Mouse (Mus musculus): ENCODE measurements at regions not wholly inside any gene's neighbourhood (a gene's known extent, or its start where the extent isn't known, plus 50 kb on each side); places are given as distances from the start of the nearest gene placed in this dataset.

DNA sequence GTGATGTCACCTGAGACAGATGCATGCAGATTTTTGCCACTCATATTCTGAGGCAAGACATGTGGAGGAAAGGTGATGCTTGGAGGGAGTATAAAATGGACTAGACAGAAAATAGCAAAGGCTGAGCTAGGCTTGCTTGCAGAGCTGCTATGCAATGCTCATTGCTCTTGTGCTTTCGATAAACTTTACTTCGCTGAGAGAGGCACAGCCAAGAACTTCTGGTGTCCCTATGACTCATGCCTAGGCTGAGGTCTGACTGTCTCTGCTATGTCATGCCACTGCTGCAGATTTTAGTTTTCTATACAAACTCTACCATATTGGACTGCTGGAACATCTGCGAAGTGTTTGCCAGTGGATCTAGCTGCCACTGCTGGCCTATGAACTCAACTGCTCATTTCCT, 687.5 kb upstream of the Pou3f3 start:
- DNase-seq (ENCODE audit: low spot score in 2 of 2): no peak

DNA sequence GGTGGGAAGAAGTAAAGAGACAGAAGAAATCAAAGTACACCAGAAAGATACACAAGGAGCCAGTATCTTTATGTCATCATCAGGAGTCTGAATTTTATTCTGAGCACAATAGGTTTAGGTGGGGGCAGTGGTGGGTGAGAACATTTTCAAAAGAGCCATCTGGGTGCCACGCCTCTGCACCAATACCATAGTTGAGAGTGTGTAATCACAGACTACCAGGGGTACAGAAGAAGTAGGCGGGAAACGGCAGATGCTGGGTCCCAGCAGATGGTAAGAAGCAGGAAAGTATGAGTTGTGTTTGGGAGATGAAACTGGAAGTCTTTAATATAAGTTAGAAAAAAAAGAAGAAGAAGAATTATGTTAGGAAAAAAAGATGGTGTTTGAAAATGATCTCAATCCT, 682.7 kb upstream of the Pou3f3 start:
- no peak for DNase-seq (ENCODE audit: low spot score in 2 of 2)

DNA sequence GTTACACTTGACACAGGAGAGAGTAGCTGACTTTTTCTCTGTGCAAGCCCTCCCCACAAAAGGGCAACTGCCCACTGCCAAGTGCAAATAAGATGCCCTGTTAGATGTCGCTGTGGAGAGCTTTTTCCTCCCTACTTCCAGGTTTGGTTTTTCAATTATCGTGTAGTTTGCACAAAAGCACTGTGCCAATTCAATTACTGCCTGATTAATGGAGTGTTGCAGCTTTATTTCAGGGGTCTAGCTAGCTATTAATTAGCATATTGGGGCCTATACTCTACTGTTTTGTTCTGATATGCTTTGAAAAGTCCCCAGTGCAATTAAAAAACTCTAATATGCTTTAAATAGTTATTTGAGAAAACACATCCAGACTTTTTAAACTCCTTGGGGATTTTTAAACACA, 676.6 kb upstream of the Pou3f3 start:
- DNase-seq (ENCODE audit: low spot score in 2 of 2): no peak

DNA sequence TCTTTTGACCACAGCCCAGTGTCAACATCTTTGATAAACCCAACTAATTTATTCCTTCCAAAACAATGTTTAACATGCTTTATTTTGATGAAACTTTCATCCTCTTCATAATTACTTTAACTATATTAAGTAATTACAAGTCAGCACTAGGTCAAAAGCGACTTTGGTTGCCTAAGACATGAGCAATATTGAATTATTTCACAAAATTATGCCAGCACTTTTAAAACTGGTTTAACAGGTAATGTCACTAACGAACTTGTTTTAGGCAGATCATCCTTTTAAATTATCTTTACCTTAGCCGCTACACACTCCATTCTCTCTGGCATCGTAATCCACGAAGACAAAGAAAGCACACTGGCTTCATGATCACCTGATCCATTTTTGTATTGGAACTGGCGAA, 669.8 kb upstream of the Pou3f3 start:
- DNase-seq (ENCODE audit: low spot score in 2 of 2): no peak

DNA sequence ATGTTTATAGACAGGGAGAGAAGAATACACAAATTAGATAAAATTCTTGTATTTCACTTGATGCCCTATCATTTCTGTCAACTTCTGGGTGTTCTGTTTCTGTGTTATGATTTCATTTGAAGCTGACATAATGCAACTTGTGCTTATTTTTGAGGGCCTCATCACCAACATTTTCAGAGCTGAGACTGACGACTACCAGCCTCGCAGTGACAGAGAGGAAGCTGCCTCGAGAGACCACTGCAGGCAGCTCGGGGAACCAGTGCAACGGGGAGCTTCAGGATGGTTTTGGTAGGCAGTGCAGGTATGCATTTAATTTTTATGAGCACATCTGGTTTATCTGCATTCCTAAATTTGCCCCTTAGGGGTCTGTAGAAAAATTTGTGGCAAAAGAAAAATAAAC, 669.1 kb upstream of the Pou3f3 start:
- DNase-seq (ENCODE audit: low spot score in 2 of 2): no peak

DNA sequence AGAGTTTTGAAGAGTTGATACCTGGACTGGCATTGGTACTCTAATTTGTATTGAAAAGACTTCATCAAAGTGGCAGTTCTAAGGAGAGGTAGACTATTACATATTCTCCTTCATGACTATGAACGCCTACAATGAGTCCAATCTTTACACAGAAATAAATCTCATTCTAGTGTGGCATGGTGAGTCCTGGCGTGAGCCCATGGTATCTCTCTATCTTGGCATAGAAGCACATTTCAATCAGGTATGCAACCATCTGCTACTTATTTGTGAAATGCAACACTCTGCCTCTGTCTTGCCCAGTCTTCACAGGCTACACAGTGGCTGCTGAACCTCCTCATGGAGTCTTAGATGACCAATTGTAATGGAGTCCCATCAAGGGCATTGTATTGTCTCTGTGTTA, 661.8 kb upstream of the Pou3f3 start:
- DNase-seq (ENCODE audit: low spot score in 2 of 2): no peak

DNA sequence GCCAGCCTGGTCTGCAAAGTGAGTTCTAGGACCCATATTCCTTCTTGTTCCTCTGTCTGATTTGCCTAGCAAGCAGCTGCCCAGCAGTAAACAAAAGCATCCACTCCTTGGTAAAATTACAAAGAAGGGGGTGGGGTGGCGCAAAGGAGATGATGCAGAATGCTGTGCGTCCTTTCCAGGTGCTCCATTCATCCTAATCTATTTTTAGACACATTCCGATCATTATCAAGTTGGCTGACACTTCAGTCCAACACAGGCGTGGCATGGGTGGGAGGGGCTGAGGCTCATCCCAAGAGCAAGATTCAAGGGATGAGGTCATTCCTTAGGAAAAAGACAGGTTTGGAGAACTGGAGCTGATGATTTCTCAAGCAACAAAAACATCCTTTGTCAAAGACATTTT, 660.2 kb upstream of the Pou3f3 start:
- DNase-seq (ENCODE audit: low spot score in 2 of 2): no peak

DNA sequence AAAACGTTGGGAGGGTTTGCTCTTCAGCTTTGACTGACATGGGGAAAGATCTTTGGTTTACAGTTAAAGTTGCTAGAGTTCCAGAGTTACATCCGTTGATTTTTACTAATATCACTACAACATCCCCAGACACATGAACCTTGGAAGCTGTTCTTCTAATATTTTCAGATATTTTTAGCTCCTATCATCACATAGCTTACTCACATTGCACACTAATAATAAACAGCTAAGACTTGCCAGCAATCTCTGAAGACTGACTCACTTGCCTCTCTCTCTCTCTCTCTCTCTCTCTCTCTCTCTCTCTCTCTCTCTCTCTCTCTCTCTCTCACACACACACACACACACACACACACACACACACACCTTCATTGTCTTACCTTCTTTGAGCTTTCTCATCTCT, 654.0 kb upstream of the Pou3f3 start:
- no peak for DNase-seq (ENCODE audit: low spot score in 2 of 2)

DNA sequence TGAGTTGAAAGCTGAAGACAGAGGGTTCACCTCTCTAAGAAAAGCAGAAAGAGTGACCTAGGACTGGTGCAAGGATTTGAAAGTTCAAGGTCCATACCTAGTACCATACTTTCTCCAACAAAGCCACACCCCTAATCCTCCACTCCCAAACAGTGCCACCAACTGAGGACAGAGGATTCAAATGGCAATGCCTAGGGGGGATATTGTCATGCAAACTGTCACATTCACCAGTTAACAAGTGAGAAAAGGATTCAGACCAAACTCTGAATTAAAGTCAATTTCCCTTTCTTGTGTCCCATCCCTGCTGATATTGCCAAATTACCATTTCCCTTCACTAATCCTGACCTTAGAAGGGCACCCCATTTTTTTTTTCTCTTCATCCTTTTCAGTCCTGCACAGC, 637.1 kb upstream of the Pou3f3 start:
- no peak for DNase-seq (ENCODE audit: low spot score in 2 of 2)

DNA sequence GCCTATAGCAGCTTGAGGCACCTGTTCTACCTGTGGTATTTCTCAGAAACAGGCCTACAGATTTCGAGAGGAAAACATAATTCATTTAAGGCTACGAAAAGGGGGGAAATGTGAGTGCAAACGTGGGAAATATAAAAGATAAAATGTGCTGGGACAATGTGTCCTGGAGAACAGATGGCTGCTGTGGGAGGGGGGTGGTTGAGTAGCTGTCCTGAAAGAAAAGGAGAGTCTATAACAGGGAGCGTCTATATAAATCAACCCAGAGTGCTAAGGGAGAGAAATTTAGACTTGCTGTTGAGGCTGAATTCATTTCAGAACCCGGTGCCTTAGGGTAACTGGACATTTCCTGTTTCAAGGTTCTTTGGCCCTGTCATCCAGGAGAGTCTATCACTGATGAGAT, 625.5 kb upstream of the Pou3f3 start:
- DNase-seq (ENCODE audit: low spot score in 2 of 2): no peak

DNA sequence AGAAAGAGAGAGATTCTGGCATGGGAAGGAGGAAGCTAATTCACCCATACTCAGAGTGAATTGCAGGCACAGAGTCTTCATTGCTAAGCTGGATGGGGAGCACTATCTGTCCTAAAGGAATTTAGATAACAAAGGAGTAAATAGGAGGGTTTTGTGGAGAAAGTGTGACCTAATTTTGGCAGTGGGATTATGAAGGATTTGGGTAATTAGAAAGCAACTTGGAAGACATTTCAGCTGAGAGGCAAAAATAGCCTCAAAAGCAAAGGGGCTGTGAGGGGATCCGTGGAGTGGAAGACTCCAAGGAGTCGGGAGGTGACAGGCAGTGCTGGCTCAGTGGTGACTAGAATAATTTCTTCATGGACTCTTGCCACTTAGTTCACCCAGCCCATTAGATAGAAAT, 599.5 kb upstream of the Pou3f3 start:
- DNase-seq (ENCODE audit: low spot score in 2 of 2): no peak

DNA sequence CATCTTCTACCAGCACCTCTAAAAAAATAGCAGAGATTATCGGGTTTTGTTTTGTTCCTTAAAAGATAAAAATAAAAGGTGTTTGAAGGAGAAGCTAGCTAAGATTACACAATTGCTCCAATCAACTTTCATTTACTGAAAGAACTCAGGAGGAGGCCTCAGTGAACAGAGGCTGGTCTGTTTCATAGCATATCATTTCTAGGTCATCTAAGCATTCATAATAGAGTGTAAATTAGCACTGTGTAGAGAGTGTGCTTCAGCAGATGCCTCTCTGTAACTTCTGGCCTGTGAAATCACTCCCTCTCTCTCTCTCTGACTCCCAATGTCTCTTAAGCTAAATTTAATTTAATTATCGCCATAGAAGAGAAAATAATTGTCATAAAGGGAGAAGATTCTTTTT, 597.0 kb upstream of the Pou3f3 start:
- no peak for DNase-seq (ENCODE audit: low spot score in 2 of 2)

DNA sequence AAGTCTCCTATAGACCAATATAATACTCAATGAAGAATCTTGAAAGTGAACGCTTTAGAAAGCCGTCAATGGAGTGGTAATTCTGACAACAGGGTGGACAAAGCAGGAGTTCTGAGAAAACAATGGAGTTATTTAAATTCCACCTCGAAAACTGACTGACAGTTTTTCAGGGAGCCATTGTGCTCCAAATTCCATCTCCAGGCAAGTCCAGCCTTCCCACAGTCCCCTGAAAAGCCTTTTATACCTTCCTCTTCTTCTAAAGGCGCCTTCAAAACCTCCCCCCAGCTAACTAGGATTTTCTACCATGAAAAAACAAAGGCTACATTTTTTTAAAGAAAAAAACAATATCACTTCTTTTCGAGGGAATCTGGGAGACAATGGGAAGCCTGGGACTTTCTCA, 588.0 kb upstream of the Pou3f3 start:
- no peak for DNase-seq (ENCODE audit: low spot score in 2 of 2)

DNA sequence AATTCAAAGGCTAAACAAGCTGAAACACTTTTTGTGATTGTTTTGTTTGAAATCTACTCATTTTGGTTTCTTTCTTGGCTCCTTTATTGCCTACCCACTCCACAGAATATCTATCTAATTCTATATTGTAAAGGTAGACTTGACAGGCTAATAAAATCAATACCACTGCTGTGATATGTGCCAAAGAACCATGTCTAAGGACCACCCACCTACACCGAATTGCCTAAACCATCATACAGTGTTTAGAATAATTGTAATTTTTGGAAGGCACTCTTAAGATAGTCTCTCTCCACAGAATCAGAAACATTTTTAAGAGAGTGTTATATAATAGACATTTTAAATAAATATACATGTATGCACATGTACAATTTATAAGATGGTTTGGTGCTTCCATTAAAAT, 587.6 kb upstream of the Pou3f3 start:
- no peak for DNase-seq (ENCODE audit: low spot score in 2 of 2)

DNA sequence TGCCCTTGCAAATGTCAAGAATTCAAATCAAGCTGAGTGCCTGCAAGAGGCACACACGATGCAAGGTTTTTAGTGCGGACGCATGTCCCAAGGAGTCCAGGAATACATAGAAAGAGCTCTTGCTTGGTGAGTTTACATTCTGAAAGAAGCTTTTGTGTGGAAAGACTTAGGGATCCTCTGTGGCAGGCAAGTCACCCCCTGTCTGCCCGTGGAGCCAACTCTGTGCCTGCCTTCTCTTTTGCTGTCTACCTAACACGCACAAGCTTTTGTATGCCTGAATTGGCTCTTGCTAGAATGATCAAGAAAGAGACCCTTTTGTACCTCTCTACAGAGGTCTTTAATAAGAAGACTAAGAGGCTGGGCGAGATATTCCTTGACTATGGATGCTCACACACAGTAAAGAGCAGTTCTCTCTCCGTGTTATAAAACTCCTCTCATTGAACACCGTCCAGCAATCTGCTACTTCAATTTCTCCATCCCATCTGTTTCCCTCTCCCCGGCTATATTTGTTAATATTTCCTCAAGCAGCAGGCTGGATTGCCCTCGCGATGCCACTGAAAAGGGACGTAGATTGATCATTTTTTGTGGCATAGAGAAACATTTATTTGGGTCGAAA, 543.3 kb upstream of the Pou3f3 start:
- DNase-seq (ENCODE audit: low spot score in 2 of 2): no peak

DNA sequence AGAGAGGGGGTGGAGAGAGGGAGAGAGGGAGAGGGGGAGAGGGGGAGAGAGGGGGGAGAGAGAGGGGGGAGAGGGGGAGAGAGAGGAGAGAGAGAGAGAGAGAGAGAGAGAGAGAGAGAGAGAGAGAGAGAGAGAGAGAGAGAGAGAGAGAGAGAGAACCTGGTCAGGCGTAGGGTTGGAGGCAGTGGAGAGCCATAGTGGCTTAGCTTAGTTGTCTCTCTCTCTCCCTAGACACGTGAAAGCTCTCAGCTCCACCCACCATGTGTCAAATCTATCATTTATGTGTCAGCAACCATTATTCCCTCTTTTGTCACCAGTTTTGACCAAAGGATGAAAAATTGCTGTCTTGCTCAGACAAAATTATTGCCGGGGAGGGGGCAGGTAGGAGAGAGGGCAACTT, 542.7 kb upstream of the Pou3f3 start:
- no peak for DNase-seq (ENCODE audit: low spot score in 2 of 2)

DNA sequence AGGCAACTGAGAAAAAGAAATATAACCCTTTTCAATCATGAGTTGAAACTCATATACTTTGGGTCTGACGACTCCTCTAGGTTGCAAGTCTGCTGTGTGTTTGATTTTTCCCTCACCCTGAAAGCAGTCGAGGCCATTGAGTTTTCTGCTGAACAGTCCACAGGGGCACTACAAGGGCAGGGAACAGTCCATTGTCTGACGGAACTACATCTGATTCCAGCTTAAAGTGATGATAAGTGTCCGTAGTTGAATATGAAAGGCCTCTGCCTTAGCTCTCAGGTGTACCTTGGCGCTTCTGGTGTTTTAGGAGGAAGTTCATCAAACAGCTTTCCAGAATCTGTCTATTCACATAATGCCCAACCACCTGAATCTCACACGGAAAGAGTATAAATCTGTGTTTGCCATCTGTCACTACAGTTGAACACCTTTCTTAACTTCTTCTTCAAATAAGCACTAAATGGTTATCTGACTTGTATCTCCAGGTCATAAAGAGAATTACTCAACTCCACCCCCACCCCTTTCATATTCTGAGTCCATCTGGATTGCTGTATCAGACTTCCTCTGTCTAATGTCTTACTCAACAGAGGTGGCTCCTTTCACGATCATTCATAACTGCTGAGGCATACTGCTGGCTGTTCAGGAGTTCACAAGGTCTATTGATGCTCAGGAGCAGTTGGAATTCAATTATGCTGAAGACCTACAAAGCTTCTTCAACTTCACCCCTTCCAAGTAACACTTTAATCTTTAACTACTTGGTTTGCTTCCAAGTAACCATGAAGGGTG, 527.6 kb upstream of the Pou3f3 start:
- no peak for DNase-seq (ENCODE audit: low spot score in 2 of 2)

DNA sequence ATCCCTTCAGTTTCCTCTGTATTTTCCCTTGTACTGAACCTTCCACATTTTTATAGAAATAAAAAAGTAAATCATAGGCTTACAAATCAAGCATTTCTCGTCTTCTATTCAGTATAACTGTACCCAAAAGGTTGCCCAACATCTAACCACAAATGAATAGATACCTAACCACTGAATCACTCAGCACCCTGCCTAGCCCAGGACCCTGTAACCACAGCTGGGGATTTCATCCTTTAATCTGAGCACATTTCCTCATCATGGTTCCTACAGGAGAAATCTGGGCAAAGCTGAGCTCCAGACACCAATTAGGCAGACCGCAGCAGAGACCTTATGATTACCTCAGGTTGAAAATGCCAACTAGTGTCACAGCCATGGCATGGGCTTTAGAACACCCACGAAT, 526.1 kb upstream of the Pou3f3 start:
- no peak for DNase-seq (ENCODE audit: low spot score in 2 of 2)

DNA sequence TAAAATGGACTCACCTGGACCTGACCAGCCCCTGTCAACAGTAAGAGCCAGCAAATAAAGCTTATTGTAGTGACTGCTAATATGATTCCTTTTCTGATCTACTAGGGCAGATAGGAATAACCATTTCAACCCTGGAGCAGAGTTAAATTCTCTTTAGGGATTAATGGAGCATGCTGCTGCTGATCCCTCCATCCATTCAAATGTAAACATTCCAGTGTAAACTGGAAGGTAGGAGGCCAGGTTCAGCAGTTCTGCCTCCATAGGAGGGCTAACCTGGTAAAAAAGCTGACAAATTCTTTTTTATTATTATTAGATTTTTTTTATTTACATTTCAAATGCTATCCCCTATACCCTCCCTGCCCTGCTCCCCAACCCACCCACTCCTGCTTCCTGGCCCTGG, 509.3 kb upstream of the Pou3f3 start:
- DNase-seq (ENCODE audit: low spot score in 2 of 2): no peak

DNA sequence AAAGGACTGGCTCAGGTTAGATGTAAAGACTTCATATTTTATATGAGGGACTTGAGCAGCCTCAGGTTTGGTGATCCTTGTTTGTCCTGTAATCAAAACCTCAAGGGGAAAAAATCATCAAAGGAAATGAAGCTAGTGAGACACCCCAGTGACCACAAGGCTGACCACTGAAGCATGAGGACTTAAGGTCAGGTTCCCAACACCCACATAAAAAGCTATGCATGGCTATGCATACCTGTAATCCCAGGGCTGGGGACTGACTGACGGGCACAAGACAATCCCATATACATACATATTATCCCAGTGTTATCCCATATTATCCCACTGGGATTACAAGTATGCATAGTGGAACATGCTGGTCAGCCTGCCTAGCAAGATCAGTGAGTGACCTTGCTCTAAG, 467.5 kb upstream of the Pou3f3 start:
- no peak for DNase-seq (ENCODE audit: low spot score in 2 of 2)

DNA sequence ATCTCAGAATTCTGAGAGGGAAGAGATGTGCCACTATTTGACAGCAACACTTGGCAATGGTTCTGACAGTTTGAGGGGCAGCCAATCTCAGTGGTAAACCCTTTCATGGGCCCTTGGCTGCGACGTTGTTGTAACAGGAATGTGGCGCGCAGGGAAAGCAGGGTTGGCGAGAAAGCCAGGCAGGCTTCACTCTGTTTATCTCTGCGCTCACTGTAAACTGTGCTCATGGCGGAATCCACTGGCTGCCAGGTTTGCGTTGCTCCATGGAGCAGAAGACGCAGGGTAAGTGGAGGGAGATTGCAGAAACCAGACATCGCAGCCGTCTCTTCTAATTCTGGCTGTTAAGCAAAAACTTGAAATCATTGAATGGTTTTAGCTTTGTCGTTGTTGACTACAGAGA, 465.9 kb upstream of the Pou3f3 start:
- peak in 1 of 2 experiments; percentile 1 for DNase-seq (ENCODE audit: low spot score in 2 of 2)

DNA sequence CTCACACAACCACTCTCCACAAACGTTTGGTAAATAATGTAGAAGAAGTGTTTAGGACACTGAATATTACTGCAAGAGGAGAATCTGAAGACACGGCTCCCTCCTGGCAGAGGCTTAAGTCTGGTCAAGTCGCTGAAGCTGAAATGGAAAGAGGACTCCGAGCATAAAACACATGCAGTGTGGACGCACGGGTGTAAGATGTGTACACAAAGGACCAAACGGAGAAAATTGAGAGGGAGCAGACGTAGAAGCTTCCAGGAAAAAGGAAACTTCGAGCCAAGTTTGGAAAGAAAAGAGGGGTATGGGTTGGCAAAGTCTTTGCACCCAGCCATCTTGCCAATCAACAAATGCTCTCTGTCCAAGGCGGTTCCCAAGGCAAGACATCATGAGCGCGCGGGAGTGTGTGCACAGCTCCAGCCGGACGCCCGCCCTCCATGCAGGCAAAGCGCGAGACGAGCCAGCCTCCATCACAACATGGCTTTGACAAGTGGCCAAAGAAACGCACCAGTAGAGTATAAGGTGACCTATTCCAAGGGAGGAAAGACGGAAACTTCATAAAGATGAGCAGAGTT, 465.0 kb upstream of the Pou3f3 start:
- DNase-seq (ENCODE audit: low spot score in 2 of 2): no peak

DNA sequence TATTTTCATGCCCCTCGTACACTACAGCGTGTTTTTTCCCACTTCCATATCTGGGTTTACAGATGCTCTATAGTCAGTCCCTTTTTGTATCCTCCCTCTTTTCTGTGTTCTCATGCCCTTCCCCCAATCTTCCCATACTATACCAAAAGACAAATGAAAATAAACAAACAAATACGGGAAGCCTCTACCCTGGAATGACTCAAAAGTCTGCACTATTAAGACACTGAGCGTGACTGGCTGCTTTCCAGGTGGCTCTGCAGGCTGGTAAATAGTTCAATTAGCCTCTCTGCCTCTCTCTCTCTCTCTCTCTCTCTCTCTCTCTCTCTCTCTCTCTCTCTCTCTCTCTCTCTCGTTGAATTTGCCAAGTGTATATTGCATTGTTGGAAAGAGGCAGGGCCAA, 464.5 kb upstream of the Pou3f3 start:
- no peak for DNase-seq (ENCODE audit: low spot score in 2 of 2)

DNA sequence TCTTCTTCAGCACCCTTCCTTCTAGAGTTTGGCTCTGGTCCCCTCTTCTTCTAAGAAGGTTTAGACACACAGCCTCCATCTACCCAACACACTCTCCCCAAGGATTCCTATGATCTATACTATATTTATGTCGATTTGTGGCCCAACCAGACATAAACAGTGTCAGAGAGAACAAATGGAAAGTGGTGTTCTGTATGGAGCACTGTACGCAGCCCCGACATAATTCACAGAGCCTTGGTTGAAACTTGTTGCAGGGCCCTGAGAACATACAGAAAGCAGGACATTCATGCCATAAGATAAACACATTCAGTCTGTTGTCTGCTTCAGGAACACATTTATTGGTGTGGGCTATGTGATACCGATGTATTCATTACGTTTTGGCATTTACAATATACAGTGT, 463.7 kb upstream of the Pou3f3 start:
- no peak for DNase-seq (ENCODE audit: low spot score in 2 of 2)

Measured in heart, adult 9 months (tissue).